Mouse (Mus musculus) kidney, postnatal 4 days (tissue): ENCODE results near the gene Tbc1d2b.

Experiments
- DNase-seq, 2 experiments: peaks; one replicate each; pipeline ENCODE4 v3.0.0; 2021; ENCODE audit warnings: mixed read lengths in 2 of 2

The Tbc1d2b gene

GRCm38 (mm10) chr9:90201541-90201940 is 69.1 kb downstream of the Tbc1d2b start:
- DNase-seq = peak in 1 of 2 experiments; percentile 39

- DNase-seq = no peak
Measured at GRCm38 (mm10) chr9:90201096-90201495, 69.5 kb downstream of the Tbc1d2b start.

GRCm38 (mm10) chr9:90200501-90200900 is 70.1 kb downstream of the Tbc1d2b start:
- no peak for DNase-seq

- no peak for DNase-seq
Measured at GRCm38 (mm10) chr9:90199611-90200010, 71.0 kb downstream of the Tbc1d2b start.

GRCm38 (mm10) chr9:90198531-90199449 is 71.8 kb downstream of the Tbc1d2b start:
- DNase-seq = peak; percentile 69 to 75

- no peak for DNase-seq
Measured at GRCm38 (mm10) chr9:90197866-90198383, 72.7 kb downstream of the Tbc1d2b start.

GRCm38 (mm10) chr9:90197116-90197665 is 73.4 kb downstream of the Tbc1d2b start:
- no peak for DNase-seq

- DNase-seq = no peak
Measured at GRCm38 (mm10) chr9:90196262-90196661, 74.3 kb downstream of the Tbc1d2b start.

GRCm38 (mm10) chr9:90195000-90195399 is 75.6 kb downstream of the Tbc1d2b start:
- no peak for DNase-seq

GRCm38 (mm10) chr9:90189391-90189790 is 81.2 kb downstream of the Tbc1d2b start:
- no peak for DNase-seq

GRCm38 (mm10) chr9:90188893-90189292 is 81.7 kb downstream of the Tbc1d2b start:
- DNase-seq = no peak

- no peak for DNase-seq
Measured at GRCm38 (mm10) chr9:90185356-90185910, 85.2 kb downstream of the Tbc1d2b start.

GRCm38 (mm10) chr9:90184116-90184515 is 86.5 kb downstream of the Tbc1d2b start:
- peak; percentile 78 to 82 for DNase-seq

GRCm38 (mm10) chr9:90183550-90183949 is 87.1 kb downstream of the Tbc1d2b start:
- no peak for DNase-seq

- no peak for DNase-seq
Measured at GRCm38 (mm10) chr9:90182636-90183421, 87.8 kb downstream of the Tbc1d2b start.

- no peak for DNase-seq
Measured at GRCm38 (mm10) chr9:90181656-90182388, 88.8 kb downstream of the Tbc1d2b start.

GRCm38 (mm10) chr9:90179409-90179808 is 91.2 kb downstream of the Tbc1d2b start:
- DNase-seq = no peak

GRCm38 (mm10) chr9:90173330-90173729 is 97.3 kb downstream of the Tbc1d2b start:
- no peak for DNase-seq

GRCm38 (mm10) chr9:90172528-90173321 is 97.9 kb downstream of the Tbc1d2b start:
- no peak for DNase-seq

GRCm38 (mm10) chr9:90171421-90171820 is 99.2 kb downstream of the Tbc1d2b start:
- no peak for DNase-seq

GRCm38 (mm10) chr9:90169965-90170364 is 100.6 kb downstream of the Tbc1d2b start:
- no peak for DNase-seq
